Mouse (Mus musculus) urinary bladder, postnatal 4 days (tissue): ENCODE measurements around the gene Mettl1.

ENCODE experiments used
- DNase-seq, 2 experiments: peaks; one replicate each; pipeline ENCODE4 v3.0.0; 2021 to 2022; ENCODE audit warnings: low spot score in 2 of 2

The Mettl1 gene

GRCm38 (mm10) chr10:127083915-127084306 lies 42.7 kb downstream of the Mettl1 start:
- DNase-seq = no peak

GRCm38 (mm10) chr10:127085052-127085451 lies 43.8 kb downstream of the Mettl1 start:
- DNase-seq = no peak

GRCm38 (mm10) chr10:127085633-127086032 lies 44.4 kb downstream of the Mettl1 start:
- DNase-seq = no peak

- DNase-seq = no peak
Measured at GRCm38 (mm10) chr10:127090560-127091411, 49.6 kb downstream of the Mettl1 start.

GRCm38 (mm10) chr10:127091507-127092396 lies 50.5 kb downstream of the Mettl1 start:
- no peak for DNase-seq

- DNase-seq = no peak
Measured at GRCm38 (mm10) chr10:127092742-127093141, 51.5 kb downstream of the Mettl1 start.

GRCm38 (mm10) chr10:127094382-127094802 lies 53.2 kb downstream of the Mettl1 start:
- no peak for DNase-seq
